Mouse (Mus musculus) testis, postnatal 14 days (tissue): ENCODE measurements around the gene 4930438A08Rik.

Experiments
- DNase-seq: peaks from one replicate; pipeline ENCODE4 v3.0.0; 2021; ENCODE audit warnings: low spot score

4930438A08Rik gene

DNA sequence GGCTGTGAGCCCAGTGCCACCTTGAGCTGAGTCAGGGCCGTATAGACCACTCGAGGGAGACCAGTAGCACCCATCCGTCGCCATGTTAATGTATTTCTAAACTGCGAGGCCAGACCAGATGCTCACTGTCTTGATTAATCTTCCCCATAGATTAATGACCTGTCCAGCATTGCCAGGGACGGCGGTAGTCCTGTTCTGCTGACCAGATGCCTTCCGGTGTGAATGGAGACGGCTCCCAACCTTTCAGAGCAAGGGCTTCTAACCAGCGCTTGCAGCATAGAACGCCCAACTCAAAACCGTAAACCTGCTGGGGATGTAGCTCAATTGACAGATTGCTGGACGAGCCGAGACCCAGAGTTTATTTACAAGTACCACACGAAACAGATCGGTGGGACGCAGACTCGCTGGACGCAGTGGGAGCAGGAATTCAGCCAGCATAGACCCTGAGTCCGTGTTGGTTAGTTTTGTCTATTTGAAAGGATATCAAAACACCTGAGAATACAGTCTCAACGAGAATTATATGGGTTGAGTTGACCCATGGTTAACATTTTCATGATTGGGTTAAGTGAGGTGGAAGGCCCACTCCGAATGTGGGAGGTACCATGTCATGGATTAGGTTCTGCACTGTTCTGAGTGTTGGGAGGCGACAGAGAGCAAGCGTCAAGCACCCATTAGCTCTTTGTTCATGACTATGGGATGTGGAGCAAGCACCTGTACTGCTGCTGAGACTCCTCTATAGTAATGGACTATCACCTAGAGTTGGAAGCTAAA is 49.2 kb downstream of the 4930438A08Rik start:
- DNase-seq, result no peak

DNA sequence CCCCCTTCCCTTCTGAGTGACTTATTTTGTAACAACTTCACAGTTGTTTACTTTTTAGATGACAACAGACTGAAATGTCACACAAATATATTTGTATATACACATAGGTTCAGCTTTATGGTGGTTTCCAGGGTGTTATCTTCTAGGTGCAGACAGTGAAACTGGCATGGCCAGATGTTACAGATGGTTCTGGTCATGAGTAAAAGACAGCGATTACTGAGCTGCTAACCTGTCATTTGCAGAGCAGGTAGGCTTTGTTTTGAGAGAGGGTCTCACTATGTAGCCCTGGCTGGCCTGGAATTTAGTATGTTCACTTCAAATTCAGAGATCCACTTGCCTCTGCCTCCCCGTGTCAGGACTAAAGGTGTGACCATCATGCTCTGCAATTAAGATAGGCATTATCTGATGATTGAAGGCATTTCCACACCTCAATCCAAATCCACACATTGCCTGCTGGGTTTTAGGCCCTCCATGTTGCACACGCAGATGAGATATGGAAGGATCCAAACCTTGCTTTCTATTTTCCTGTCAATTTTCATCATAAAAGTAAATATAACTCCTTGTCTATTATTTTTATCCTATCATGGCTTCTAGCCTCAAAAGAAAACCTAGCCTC is 50.1 kb downstream of the 4930438A08Rik start:
- no peak for DNase-seq

DNA sequence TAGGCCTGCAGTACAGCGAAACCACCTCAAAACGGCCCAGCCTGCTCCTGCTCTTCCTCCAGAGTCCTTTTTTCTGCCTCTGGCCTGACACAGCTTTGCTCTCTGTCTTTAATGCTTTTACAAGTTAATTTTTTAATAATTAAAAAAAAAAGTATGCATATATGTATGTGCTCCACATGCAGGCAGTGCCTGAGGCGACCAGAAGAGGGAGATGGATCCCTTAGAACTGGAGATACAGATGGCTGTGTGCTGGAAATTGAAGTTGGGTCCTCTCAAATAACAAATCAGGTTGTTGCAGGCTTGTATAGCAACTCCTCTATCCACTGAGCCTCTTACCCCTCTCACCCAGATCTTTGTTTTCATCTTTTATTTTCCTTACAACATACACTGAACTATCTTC is 52.2 kb downstream of the 4930438A08Rik start:
- DNase-seq, result no peak

DNA sequence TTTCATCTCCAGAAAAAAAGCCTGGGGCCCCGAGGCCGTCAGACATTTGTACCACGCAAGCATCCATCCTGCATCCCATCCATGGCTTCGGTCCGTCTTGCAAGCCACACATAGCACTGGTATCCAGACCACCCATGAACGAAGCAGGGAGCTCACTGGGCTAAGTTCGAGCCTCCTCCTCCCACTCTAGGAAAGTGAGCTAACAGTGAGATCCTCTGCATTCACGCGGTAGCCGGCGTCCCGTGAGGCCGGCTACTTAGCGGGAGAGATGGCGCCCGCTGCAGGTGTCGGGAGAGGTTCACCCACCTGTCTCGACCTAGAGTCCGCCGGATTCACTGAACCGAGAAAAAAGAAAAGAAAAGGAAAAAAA is 55.3 kb downstream of the 4930438A08Rik start:
- DNase-seq, result no peak

DNA sequence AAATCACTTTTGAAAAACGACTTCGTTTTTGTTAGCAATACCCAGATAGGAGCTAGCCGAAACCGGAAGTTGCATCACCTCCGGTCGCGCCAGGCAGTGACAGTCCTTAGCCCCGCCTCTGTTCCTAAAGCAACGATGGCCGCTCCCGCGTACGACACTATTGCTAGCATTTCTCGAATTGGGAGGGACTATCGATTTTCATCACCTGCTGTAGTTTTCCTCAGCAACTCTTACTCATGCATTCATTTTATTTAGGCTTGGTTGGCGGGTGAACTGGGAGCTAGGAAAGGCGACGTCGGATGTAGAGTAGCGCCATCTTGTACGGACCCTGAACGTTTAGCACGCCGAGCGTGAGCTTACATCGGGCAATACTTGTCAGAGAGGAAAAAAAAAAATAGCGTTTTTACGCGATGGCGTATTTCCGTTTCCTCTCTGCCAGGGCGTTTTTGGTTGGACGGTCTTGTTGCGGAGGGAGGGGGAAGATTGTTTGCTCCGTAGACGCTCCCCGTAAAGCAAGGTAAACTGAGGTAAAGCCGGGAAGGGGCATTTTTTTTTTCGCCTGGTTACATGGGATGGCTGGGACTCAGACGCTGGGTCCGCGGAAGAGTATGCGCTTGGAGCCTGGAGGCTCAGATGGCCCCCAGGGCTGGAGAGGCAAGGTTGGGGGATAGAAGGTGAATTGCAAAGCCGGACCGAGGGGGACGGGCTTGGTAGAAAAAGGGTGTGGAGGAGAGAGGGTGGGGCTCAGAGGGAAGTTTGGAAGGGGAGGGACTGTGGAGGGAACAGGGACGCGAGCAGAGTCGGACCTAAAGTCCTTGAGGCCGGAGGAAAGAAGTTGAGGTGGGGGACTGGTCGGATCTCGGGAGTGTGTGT is 55.9 kb downstream of the 4930438A08Rik start, which contains the start of the genes Zfp672 and Sh3bp5l:
Zfp672 (minus strand) TSS at position 64 of the 873 bp plus-strand sequence.
Sh3bp5l (plus strand) TSS at position 449 of the 873 bp plus-strand sequence.
- DNase-seq, result peak; percentile 90

DNA sequence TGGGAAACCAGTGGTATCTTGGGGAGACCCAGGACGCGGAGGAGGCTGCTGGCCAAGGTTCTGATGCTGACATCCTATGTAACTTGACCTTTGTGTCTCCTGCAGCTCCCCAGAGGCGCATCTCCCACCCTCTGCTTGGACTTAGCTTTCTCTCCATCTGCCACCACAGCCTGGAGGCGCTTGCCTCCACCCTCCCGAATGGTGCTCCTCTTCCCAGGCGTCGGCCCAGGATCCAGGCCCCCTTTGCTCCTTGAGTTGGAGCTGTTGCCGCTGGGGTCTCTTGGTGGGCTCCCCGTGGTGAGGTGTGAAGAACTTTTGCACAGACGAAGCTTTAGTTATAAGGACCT is 56.5 kb downstream of the 4930438A08Rik start:
- no peak for DNase-seq

DNA sequence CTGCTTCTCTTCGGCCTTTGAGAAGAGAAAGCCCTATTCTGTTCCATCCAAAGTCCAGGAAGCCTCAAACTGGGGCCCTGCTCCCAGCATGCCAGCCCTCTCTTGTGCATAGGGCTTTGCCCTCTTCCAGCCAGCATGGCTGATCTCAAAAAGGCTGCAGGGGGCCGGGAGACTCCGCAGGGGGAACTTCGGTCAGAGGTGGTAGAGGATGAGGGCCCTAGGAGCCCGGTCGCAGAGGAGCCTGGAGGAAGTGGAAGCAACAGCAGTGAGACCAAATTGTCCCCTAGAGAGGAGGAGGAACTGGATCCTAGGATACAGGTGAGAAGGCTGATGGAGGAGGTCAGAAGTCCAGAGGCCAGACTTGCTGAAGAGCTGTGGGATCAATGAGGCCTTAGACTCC is 56.9 kb downstream of the 4930438A08Rik start:
- no peak for DNase-seq

DNA sequence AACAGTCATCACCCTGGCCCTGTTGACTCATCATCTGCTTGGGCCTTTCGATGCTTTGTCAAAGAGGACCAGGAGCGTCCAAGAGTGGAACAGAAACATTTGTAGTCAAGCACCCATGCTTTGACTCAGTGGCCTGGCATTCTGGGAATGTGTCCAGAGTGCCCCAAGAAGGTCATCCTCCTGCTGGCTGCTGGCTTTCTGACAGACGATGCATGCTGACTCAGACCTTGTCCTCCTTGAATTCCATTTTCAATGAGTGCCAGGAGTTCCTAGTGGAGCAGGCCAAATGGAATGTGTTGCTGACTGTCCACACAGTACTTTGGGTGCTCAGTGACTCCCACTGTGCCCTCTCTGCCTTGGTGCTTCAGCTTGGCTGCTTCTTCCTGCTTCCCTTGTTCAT is 60.1 kb downstream of the 4930438A08Rik start:
- DNase-seq, result no peak
